ENCODE assay signal across 25 mouse cellular contexts in the genomic region with DNA sequence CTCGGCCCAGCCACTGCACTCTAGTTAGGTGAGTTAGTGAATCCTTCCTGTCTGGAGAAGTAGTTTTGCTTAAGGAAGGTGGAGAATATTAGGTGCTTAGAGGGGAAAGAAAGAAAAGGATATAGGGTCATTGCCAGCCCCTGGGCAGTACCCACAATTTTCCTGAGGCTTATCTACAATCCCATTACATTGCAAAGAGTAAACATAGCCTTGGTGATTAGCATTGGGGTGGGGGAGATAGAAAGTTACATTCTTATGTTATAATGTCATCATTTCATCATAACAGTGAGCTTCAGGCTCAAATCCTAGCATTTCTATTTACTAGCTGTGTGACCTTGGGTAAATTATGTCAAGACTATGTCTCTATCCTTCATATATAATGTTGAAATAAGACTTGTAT.
"Had no signal": no experiment of that assay in that cellular context is flagged by ENCODE, and none has a peak within 500 bp of the region (broad histone marks: within the 10 kb centered on the region; RNA-seq: fewer than 3 reads in every experiment).

No protein-coding gene starts in this region.

- DNase-seq: gastrocnemius, adult 2 months; gastrocnemius, postnatal 10 days; gastrocnemius, postnatal 25 days; heart, adult 18-20 months; heart, postnatal 10 days; heart, postnatal 4 days; kidney, adult 18-20 months; kidney, adult 8-10 months; kidney, postnatal 10 days; kidney, postnatal 25 days; kidney, postnatal 4 days; liver; liver, embryonic 13.5 days had no signal

- H3K4me2 ChIP-seq: heart, embryonic 12.5 days; hindbrain, embryonic 12.5 days; hindbrain, embryonic 14.5 days; limb, embryonic 12.5 days; liver, embryonic 11.5 days; liver, embryonic 13.5 days had no signal

- H3K9me3 ChIP-seq: heart, embryonic 10.5 days; heart, embryonic 12.5 days; hindbrain, embryonic 10.5 days; hindbrain, embryonic 12.5 days; limb, embryonic 10.5 days; limb, embryonic 12.5 days; liver, embryonic 13.5 days had no signal

- H3K27ac ChIP-seq: gastrocnemius, adult 2 months; heart, embryonic 10.5 days; hindbrain, embryonic 10.5 days; hindbrain, embryonic 12.5 days; hindbrain, embryonic 14.5 days; left cerebral cortex, adult 2 months; limb, embryonic 10.5 days; limb, embryonic 12.5 days; liver, embryonic 13.5 days had no signal

- H3K36me3 ChIP-seq: heart, embryonic 10.5 days; heart, embryonic 12.5 days; hindbrain, embryonic 10.5 days; hindbrain, embryonic 12.5 days; limb, embryonic 10.5 days; limb, embryonic 12.5 days; liver, embryonic 13.5 days had no signal

- H3K4me3 ChIP-seq: gastrocnemius, adult 2 months; heart, embryonic 10.5 days; heart, embryonic 12.5 days; hindbrain, embryonic 10.5 days; hindbrain, embryonic 12.5 days; layer of hippocampus, adult 2 months; left cerebral cortex, adult 2 months; limb, embryonic 10.5 days; limb, embryonic 12.5 days; liver, embryonic 13.5 days had no signal

- H3K27me3 ChIP-seq: limb, embryonic 12.5 days; liver, embryonic 13.5 days had no signal

- ATAC-seq: hindbrain, embryonic 16.5 days; inflammation-experienced regulatory T-cells, adult 6 months had no signal

- H3K9ac ChIP-seq: heart, embryonic 12.5 days; hindbrain, embryonic 12.5 days; hindbrain, embryonic 14.5 days; limb, embryonic 12.5 days; liver, embryonic 13.5 days had no signal
